Mouse (Mus musculus) 416B (cell line): ENCODE measurements around the gene Plpp4.

Experiments
- DNase-seq: peaks from one replicate; pipeline ENCODE4 v3.0.0; 2011; ENCODE audit warnings: low read depth

Gene Plpp4

GRCm38 (mm10) chr7:129256621-129257373 lies at the start of gene Plpp4:
TSS of gene Plpp4 (plus strand) at chr7:129257031.
- no peak for DNase-seq

GRCm38 (mm10) chr7:129215926-129216543 lies 40.8 kb upstream of the Plpp4 start:
- no peak for DNase-seq

- no peak for DNase-seq
These were observed 40.2 kb upstream of the Plpp4 start for GRCm38 (mm10) chr7:129216547-129217195.

- no peak for DNase-seq
These were observed 35.9 kb upstream of the Plpp4 start for GRCm38 (mm10) chr7:129220948-129221347.

GRCm38 (mm10) chr7:129221649-129222048 lies 35.2 kb upstream of the Plpp4 start:
- DNase-seq: no peak

GRCm38 (mm10) chr7:129235410-129235809 lies 21.4 kb upstream of the Plpp4 start:
- peak; percentile 0 for DNase-seq

GRCm38 (mm10) chr7:129235995-129236394 lies 20.8 kb upstream of the Plpp4 start:
- no peak for DNase-seq

GRCm38 (mm10) chr7:129250981-129251380 lies 5.8 kb upstream of the Plpp4 start:
- no peak for DNase-seq

- DNase-seq: no peak
These were observed 3.4 kb upstream of the Plpp4 start for GRCm38 (mm10) chr7:129253406-129253805.

- DNase-seq: no peak
These were observed 2.7 kb upstream of the Plpp4 start for GRCm38 (mm10) chr7:129254126-129254525.

- DNase-seq: no peak
These were observed 1.4 kb upstream of the Plpp4 start for GRCm38 (mm10) chr7:129255406-129255805.

GRCm38 (mm10) chr7:129257374-129258018 lies 665 bp downstream of the Plpp4 start:
- DNase-seq: no peak

GRCm38 (mm10) chr7:129258331-129258730 lies 1.5 kb downstream of the Plpp4 start:
- no peak for DNase-seq

- DNase-seq: no peak
These were observed 2.4 kb downstream of the Plpp4 start for GRCm38 (mm10) chr7:129259195-129259594.

GRCm38 (mm10) chr7:129273867-129274266 lies 17.0 kb downstream of the Plpp4 start:
- DNase-seq: no peak

GRCm38 (mm10) chr7:129274726-129275125 lies 17.9 kb downstream of the Plpp4 start:
- DNase-seq: no peak

- no peak for DNase-seq
These were observed 20.9 kb downstream of the Plpp4 start for GRCm38 (mm10) chr7:129277751-129278150.

GRCm38 (mm10) chr7:129278801-129279200 lies 22.0 kb downstream of the Plpp4 start:
- no peak for DNase-seq

- no peak for DNase-seq
These were observed 22.4 kb downstream of the Plpp4 start for GRCm38 (mm10) chr7:129279261-129279660.

GRCm38 (mm10) chr7:129281966-129282365 lies 25.1 kb downstream of the Plpp4 start:
- no peak for DNase-seq

- no peak for DNase-seq
These were observed 28.5 kb downstream of the Plpp4 start for GRCm38 (mm10) chr7:129285186-129285868.

- no peak for DNase-seq
These were observed 36.4 kb downstream of the Plpp4 start for GRCm38 (mm10) chr7:129293211-129293610.
